Comparison of ENCODE assay signal across 21 mouse cellular contexts in the genomic region with DNA sequence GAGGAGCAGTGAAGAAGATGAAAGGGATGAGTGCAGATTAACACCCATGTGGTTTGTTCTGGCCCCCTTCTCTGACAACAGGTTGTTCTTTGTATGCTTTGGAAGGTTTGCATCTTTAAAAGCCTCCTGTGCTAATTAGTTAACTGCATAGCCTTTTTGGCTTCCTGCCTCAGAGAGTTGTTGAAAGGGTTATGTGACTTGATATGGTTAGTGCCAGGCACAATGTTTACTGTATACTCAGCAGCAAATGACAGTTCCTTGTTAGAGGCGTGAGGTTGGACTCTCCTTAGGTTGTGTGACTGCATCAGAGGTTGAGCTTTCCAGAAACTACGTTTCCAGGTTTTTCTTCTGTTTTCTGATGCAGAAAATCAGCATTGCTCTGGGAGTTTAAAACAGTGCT.
"Had no signal": no experiment of that assay in that cellular context is flagged by ENCODE, and none has a peak within 500 bp of the region (broad histone marks: within the 10 kb centered on the region; RNA-seq: fewer than 3 reads in every experiment).

No protein-coding gene starts in this region.

- H3K27me3 ChIP-seq: lung, embryonic 15.5 days; midbrain, embryonic 12.5 days; neural tube, embryonic 13.5 days; neural tube, embryonic 15.5 days had no signal

- ATAC-seq: lung, postnatal 0 days; midbrain, embryonic 16.5 days had no signal

- H3K4me2 ChIP-seq: lung, embryonic 15.5 days; midbrain, embryonic 12.5 days; neural tube, embryonic 13.5 days; neural tube, embryonic 15.5 days had no signal

- H3K9me3 ChIP-seq: lung, embryonic 15.5 days; midbrain, embryonic 10.5 days; midbrain, embryonic 12.5 days; neural tube, embryonic 13.5 days; neural tube, embryonic 15.5 days had no signal

- H3K9ac ChIP-seq: lung, embryonic 15.5 days; midbrain, embryonic 12.5 days; neural tube, embryonic 13.5 days; neural tube, embryonic 15.5 days had no signal

- H3K4me1 ChIP-seq: lung, embryonic 15.5 days; midbrain, embryonic 10.5 days; midbrain, embryonic 12.5 days; neural tube, embryonic 13.5 days; neural tube, embryonic 15.5 days had no signal

- DNase-seq: lung, adult 2 months; lung, postnatal 14 days; lung, postnatal 36 days; midbrain, embryonic 14.5 days; retina, postnatal 1 day; right cerebral cortex, adult 18-20 months; right cerebral cortex, postnatal 25 days; right cerebral cortex, postnatal 4 days; spleen, adult 18-20 months; thymus, adult 18-20 months; thymus, postnatal 14 days; thymus, postnatal 36 days had no signal

- H3K27ac ChIP-seq: lung, embryonic 15.5 days; macrophage; midbrain, embryonic 10.5 days; midbrain, embryonic 12.5 days; neural tube, embryonic 13.5 days; neural tube, embryonic 15.5 days had no signal

- H3K4me3 ChIP-seq: lung, embryonic 15.5 days; midbrain, embryonic 10.5 days; midbrain, embryonic 12.5 days; myocyte; neural tube, embryonic 13.5 days; neural tube, embryonic 15.5 days had no signal
